Mouse (Mus musculus) ovary, postnatal 36 days (tissue): ENCODE measurements at regions not wholly inside any gene's neighbourhood (a gene's known extent, or its start where the extent isn't known, plus 50 kb on each side); places are given as distances from the start of the nearest gene placed in this dataset.
"Not testable (repeated sequence)": the region's sequence is repeated elsewhere in the genome, so short reads cannot be mapped to it uniquely, and the experiment has no call there.

Experiments used
- DNase-seq: peaks from one replicate; pipeline ENCODE4 v3.0.0; 2022; ENCODE audit warnings: low spot score, mixed read lengths

DNA sequence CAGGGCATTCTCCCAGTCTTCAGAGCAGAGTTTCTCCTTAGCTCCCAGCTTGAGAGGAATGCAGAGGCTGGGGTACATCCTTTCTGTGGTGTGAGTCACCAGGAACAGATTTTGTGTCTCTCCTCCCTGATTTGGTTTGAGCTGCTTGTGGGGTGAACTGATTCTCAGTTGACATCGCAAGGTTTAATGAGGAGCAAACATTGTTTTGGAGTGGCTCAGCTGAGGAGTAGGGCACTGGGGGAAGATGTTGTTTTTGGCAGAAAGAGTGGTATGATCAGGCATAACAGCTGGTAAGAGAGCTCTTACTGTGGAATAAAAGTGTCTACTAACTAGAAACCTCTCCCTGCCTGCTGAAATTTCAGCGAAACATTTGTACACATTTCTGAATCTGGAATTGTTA is 519.4 kb upstream of the Fam241a start:
- no peak for DNase-seq

DNA sequence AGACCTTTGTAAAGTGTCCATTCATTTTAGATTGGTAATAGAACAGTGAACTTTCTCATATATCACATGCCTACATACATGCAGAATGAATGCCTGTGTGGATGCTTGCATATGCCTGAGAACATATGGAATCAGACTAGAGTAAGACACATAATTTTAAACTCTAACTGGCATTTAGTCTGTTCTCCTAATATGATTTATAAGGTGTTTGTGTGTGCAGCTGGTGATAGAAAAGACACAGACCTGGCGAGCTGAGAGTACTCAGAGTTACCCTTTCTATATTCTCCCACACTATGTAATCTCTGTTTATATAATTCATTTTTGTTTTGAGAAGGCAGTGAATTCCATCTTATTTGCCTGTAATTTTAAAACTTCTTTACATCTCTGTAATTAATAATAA is 517.4 kb upstream of the Fam241a start:
- no peak for DNase-seq

DNA sequence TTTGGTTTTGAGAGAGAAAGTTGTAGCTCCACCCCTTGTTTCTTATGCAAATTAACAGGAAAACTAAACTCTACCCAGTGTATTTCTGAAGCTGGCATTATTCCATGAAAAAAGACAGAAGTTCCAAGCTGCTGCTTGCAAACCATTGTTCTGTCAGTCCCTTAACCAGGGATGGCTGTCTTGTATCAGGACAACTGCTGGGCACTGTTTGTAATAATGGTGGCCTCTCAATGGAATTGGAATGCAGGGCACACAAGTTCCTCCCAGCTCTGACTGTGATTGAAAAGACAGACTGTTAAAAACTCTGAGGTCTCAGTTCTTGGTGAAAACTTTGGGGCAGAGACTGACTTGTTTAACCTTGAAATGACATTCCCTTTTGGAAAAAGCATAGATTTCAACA is 516.0 kb upstream of the Fam241a start:
- DNase-seq: no peak

DNA sequence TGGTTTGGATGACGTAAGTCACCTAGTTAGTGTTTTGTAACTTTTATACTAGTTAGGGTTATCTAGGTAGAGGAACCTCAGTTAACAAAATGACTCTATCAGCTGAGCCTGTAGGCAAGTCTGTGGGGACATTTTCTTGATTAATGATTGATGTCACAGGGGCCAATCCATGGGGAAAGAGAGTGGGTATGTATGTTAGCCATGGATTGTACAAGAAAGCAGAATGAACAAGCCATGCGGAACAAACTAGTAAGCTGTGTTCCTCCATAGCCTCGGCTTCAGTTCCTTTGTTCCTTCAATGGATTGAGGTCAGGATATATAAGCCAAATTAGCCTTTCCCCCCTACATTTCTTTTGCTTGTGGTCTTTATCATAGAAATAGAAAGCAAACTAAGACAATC is 498.7 kb upstream of the Fam241a start:
- DNase-seq: no peak

DNA sequence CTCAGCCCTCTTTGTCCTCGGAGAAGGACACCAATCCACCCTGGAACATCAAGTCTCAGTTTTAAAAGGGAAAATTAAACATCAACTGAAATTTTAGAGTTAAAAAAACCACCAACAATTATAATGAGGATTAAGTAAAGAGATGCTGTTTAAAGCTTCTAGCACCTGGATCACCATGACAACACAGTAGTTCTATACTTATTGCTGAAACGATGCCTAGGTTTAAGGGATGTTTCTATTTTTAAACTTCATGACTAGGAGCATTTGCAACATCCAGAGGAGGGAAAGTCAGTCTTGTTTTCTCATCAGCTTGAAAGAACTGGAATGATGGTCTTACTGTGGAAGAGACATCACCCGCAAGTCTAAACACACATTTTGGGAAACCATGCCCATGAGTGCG is 484.5 kb upstream of the Fam241a start:
- no peak for DNase-seq

DNA sequence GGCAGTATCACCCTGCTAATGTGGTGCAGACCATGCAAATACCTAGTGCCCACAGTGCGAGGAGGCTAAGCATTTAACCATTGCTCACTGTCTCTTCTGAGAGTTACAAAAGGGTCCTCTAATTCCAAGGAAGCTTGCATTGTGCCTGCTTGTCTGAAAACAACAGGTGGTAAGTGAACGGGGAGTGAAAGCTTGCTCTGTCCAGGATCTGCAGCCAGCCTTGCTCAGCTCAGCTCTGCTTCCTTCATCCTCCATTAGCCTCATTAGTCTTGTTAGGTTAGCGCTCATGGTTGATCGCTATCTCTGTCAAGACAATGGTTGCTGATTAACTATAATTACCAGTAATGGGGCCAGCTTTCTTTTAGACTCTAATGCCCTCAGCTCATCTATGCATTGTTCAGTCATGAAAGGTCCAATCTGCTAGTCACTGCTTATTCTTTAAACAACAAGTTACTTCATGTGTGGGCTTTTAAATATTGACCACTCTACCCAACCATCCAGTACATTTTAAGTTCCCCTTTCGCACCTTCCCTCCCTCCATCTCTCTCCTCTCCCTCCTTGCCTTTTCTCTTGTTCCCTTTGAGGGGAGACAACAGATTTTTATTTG is 473.5 kb upstream of the Fam241a start:
- DNase-seq: no peak

DNA sequence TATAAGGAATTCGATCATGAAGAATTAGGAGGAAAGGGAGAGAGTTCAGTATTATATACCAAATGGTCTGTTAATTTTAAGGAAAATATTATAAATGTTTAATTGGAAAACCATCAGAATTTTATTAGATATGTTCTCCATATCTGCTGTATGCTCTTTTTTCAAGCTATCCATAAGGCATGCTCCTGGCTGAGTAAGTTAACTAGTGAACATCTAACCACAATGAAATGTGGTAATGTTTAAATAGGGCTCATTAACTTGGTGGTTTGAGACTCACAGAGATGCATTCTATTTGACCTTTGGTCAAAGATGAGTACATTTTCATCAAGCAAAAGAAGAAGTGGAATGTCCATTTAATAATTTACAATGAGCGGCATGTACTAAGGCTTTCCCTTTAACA is 466.2 kb upstream of the Fam241a start:
- DNase-seq: no peak

DNA sequence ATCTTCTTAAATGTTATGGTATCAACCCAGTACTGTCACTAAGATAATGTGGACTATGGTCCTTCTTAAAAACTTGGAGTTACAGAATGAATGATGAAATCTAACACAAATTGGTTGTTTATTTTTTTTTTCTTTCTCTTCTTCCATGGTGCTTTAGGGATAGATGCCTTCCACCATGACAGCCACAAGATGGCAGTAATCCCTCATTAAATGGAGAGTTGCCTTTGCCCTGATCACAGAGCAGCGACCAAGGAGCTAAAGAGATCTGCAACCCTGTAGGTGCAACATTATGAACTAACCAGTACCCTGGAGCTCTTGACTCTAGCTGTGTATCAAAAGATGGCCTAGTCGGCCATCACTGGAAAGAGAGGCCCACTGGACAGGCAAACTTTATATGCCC is 453.0 kb upstream of the Fam241a start:
- DNase-seq: not testable (repeated sequence)

DNA sequence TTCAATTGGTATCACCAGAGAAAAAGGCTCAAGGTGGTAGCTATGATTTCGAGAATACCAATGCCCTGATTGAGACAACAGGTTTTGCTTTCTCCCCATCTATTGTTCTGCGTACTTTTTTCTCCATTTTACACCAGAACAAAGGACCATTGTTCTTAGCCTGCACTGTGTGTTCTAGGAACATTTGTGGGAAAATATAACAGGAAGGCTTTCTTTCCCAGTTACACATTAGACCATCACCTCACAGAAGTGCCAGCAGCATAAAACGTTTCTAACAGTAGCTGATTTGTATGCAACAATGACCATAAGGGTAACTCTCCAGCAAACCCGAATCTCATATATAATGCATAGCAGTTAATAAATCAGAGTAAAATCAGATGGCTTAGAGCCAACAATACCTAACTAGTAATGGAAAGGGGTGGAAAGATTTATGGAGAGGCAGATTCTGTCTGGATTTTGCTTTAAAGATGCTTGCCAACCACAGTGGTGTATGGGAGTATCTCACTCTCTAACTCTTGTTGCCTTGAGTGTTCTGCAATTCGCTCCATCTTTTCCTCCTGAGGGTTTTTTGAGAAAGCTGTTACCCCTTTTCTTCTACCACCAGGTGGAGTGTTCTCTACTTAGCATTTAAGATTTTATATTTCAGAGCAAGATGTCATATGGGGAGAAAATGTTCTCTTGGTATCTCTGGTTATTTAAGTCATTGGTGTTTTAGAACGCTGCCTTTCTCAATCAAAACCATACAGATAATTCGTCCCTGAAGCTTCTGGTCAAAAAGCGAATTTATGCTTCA is 451.9 kb upstream of the Fam241a start:
- no peak for DNase-seq

DNA sequence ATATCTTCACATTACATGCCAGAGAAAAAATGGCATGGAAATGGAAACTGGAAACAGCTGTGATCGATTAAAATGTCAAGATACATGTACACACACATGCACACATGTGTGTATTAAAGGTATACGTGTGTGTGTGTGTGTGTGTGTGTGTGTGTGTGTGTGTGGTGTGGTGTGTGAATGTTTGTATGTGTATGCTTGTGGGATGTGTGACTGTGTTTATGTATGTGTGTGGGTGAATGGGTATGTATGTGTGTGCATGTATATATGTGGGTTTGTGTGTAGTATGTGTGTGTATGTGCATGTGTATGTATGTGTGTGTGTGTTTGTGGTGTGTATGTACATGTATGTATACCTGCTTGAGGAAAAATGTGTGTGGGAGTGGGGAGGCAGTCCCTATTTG is 441.4 kb upstream of the Fam241a start:
- no peak for DNase-seq

DNA sequence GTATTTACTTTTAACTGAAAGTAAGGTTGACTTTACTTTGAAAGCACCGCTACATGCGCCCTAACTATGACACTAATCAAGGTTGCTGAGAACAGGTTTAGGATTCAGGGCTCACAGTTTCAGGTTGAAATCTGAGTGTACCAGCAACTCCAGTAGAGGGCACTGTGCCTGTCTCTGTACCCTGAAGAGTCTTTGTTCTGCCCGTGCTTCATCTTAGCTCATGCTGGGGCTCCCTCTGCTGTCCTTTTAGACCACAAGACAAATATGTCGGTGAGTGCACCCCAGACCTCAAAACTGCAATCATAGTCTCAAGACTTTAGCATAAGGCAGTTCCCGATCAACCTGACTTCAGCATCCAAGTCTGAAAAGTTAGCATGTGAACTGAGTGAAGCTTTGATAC is 440.9 kb upstream of the Fam241a start:
- peak; percentile 51 for DNase-seq

DNA sequence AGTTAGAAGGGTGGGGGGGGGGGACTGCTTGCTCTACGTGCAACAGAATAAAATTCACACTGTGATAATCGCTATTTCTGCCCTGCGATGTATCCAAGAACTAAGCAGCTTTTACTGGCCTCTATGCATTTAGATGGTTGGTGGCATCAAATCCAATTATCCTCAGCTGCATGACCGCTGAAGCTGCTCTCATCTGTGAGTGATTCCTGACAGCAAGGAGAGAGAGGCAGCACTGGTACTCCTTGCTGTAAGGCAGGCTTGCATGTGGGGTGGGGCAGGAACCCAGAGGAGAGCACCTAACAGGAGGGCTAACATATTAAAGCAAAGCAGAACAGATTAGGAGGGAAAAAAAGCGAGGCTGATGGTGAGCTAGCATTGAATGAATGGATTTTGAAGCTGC is 431.6 kb upstream of the Fam241a start:
- DNase-seq: no peak

DNA sequence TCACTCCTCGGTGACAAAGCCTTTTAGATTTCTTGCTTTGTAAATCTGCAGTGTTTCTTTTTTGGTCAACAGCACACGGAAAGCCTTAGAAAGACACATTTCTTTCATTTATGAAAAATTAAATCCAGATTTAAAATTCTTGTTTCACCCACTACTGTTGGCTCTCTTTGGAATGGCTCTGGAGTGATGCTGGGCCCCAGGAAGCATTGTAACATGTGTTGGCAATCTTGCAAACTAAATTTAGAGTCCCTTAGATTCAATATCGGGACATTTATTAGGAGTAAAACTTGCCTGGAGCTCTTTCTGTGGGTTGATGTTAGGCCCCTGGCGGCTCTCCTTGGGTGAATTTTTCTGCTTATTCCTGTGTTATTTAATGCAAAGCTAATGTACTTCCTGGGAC is 405.2 kb upstream of the Fam241a start:
- DNase-seq: no peak

DNA sequence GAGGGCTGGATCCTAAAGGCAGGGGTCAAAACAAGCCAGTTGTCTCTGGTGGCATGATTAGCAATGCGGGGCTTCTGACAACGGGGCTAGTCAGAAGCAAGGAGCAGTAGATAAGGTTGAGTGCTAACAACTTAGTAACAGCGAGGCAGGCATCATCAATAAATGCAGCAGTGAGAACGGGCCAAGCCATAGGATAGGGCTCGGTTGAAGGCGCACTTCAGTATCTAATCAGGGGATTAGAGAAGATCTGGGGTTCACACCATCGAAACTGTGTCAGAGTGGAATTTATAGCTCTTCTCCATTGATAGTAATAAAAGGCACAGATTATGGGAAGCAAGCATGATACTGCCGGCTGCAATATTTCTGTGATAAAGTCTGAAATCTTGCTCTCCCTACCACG is 402.0 kb upstream of the Fam241a start:
- DNase-seq: no peak

DNA sequence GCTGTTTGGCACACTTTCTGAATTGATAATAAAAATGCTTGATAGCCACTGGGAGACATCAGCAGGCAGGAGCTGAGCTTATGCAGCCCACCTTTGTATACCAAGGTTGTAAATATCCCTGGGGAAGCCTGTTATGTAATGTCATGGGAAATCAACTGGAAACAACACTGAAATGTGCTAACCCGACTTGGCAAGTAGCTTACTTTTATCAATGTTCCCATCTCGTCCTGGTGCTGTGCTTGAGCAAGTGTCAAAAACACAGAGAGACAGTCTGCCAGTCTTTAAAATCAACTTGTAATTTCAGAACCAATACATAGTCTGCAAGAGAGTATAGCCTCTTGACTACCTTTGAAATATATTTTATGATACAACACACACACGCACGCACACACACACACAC is 391.7 kb upstream of the Fam241a start:
- DNase-seq: no peak

DNA sequence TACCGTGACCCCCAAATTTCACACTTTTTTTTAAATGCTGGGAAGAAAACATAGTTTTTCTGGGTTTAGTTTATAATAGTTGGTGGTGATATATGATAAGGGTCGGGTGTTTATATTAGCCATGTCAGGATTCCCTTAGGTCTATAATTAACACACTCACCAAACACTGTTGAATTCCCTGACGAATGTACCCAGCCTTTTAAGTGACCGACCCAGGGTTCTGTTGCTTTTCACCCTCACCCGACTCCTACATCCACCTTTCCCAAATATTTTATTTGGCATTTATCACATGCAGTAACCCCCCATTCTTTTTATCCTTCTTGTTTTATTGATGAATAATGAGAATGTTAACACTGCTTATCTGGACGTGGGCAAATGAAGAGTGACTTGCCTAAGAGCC is 389.1 kb upstream of the Fam241a start:
- no peak for DNase-seq

DNA sequence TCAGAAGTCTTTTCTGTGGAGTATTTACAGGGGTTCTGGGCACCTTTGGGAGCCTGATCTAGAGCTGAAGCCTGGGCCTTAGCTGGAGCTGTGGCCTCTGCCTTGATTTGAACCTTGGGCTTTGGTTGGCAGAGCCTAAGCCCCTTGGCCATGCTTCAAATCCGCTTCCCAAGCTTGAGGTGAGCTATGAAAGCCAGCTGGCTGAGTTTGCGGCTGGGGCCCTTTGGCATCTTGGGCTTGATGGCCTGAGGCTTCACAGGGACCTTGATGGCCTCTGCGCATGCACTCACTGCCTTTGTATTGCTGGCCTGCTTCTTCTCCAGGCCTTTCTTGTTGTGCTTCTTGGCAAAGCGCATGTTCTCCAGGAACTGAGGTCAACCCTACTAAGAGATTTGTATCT is 384.5 kb upstream of the Fam241a start:
- peak; percentile 10 for DNase-seq

DNA sequence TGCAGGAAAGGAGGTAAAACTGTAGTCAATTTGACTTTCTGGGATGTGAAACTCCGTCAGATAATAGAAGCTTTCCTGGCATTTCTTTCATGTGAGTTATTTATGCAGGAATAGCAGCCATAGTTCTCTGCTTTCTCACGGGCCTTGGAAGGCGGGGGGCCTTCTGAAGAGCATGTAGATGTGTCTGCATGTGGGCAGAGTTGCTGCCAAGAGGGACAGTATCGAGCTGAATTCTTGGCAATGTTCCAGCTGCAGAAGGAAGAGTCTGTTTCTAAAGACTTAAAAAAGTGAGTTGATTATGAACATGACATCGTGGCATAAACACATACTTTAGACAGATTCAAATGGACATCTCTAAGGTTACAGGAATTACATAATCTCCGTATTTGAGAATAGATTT is 374.5 kb upstream of the Fam241a start:
- peak; percentile 4 for DNase-seq

DNA sequence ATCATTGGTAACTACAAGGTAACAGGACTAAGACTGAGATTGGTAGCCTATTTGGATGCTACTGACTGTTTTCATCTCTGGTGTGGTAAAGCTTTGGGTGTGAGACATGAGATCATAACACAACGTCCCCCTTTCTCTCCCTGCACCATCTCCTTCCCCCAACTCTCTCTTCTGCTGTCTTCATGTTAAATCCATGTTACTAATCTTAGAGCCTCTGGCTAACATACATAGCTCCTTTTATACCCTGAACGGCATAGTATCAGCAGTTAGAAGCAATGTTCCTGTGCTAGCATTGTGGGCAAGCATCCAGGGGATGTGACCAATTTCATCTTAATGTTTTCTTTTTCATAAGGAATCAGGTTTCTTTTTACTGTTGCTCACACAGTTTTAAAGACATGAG is 365.1 kb upstream of the Fam241a start:
- DNase-seq: no peak

DNA sequence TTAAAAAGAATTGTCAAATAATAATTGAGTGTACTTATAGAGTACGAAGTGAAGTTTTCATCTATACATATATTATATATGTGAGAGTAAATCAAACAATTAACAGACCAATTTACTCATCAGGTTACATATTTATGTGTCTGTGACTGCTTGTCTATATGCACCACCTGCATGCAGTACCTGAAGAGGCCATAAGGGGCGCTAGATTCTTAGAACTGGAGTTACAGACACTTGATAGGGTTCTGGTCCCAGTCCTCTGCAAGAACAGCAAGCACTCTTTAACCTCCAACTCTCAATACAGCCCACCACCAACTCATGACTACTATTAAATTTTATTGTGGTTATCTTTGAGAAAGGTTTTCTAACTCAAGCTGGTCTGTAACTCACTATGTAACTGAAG is 351.7 kb upstream of the Fam241a start:
- no peak for DNase-seq

DNA sequence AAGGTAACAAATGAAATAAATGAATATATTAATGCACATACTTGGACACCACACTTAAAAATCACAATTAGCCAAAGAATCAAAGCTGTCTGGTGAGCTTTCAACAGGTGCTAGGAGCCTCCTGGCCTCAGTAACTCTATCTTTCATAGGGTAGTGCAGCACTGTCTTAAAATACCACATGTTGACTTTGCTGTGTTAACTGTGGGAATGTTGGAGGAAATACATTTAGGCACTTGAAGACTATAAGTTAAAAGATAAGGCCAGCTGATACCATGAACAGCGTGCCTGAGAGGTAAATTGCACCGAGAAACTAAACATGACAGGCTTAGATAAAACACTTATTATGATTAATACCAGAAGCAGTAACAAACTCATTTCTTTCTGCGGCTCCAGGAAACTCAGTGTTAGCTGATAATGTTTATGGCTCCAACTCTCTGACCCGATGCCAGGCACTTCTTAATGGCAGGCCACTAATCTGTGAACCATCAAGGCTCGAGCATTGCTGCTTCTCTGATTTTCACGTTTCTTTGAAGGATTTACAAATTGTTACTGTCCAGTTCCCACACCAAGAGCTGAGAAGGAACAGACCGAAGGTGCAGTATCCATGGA is 343.8 kb upstream of the Fam241a start:
- no peak for DNase-seq

DNA sequence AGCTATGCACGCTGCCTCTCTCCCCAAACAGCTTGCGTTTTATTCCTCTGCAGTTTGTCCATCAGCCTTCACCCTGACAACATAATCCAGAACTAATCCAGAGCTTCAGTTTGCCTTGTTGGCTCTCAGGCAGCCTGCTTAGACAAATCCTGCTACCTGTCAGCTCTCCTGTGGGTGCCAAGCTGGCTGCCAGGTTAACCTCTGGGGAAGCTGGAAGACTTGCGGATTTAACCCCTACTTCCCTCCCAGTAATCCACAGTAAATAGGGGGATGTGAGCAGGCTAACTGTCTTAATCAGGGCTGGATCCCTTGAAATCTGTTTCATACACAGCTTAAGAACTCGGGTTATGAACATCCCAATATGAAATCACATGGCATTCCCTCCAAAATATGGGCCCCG is 334.3 kb upstream of the Fam241a start:
- no peak for DNase-seq

DNA sequence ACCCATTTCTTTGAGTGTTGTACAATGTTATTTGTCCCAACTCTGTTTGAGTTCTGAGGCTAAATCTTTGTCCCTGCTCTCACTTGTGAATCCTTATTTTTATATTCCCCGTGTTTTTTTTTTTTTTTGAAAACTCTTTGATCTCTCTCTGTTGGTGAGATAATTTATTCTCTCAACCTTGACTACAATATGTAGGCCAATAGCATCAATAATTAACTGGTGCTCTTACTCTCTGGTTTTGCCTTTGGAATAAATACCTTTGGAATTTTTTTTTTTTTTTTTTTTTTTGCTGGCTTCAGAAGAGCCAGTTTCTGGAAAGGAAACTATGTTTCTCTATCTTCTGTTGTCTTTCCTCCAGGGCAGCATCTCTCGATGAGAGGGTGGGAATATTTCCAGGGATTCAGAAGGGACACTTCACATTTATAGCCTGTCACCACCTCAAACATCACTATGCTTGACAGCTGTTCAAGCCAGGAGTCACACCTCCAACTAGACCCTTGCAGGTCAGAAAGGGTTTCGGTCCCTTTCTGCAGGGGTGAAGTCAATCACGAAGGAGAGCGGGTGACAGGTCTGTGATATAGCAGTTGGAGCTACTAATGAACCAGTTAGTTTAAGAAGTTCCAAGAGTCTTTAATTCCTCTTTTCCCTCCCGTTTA is 330.9 kb upstream of the Fam241a start:
- no peak for DNase-seq
